Mouse (Mus musculus) kidney, embryonic 15.5 days (tissue): ENCODE results near the gene Cfap299. TPM values are rescaled to one million over a fixed set of nuclear protein-coding genes. Genes with fewer than 3 reads are reported as not detected.

Experiments used
- ATAC-seq: fragments of 200-750 bp; cut with Nextera tagmentation; replicated peaks from 2 replicates; pipeline ENCODE4 v1.8.0; 2017; ENCODE audit warnings: moderate TSS enrichment; ENCODE audit not compliant: low FRiP score
- H3K27ac ChIP-seq: fragments of 300-500 bp; sonication (generic); 2 replicates; pipeline ENCODE4 v1.5.1; 2015; ENCODE audit warnings: mild to moderate bottlenecking, inconsistent platforms
- H3K27me3 ChIP-seq: fragments of 300-500 bp; sonication (generic); 2 replicates; pipeline ENCODE4 v1.6.1; 2015; ENCODE audit warnings: inconsistent platforms
- H3K36me3 ChIP-seq: fragments of 300-500 bp; sonication (generic); 2 replicates; pipeline ENCODE4 v1.6.1; 2015; ENCODE audit warnings: inconsistent platforms
- H3K4me1 ChIP-seq: fragments of 300-500 bp; sonication (generic); 2 replicates; pipeline ENCODE4 v1.6.1; 2015; ENCODE audit warnings: inconsistent platforms
- H3K4me2 ChIP-seq: fragments of 300-500 bp; sonication (generic); 2 replicates; pipeline ENCODE4 v1.6.1; 2015; ENCODE audit warnings: moderate library complexity, mild to moderate bottlenecking, inconsistent platforms
- H3K4me3 ChIP-seq: fragments of 300-500 bp; sonication (generic); replicated peaks from 2 replicates; pipeline ENCODE4 v1.5.1; 2015; ENCODE audit warnings: mild to moderate bottlenecking, inconsistent platforms
- H3K9ac ChIP-seq: fragments of 300-500 bp; sonication (generic); 2 replicates; pipeline ENCODE4 v1.6.1; 2015; ENCODE audit warnings: mild to moderate bottlenecking, inconsistent platforms
- H3K9me3 ChIP-seq: fragments of 300-500 bp; sonication (generic); replicated peaks from 2 replicates; pipeline ENCODE4 v1.6.1; 2016; ENCODE audit warnings: inconsistent platforms
- WGBS: fragments of 180-500 bp; shearing (Covaris S2); methylation state at CpG from one replicate; pipeline ENCODE4 v1.1.7; 2015; ENCODE audit warnings: mixed read lengths; 5-methylcytosine and 5-hydroxymethylcytosine counted together
- microRNA counts: library from miRNA; unstranded; fragments of <30 nt; microRNA quantifications from one replicate; lab custom pipeline; 2016
- microRNA-seq: library from miRNA; unstranded; fragments of <30 nt; microRNA quantifications from one replicate; pipeline ENCODE4, GENCODE M21; 2016
- polyA plus RNA-seq: library from polyadenylated mRNA; unstranded; fragments of >200 nt; fragmentation: Nextera tagmentation; extraction: Ambion mirVana; gene quantifications from 2 replicates; pipeline ENCODE4 v1.2.1, GENCODE M21; 2015

Gene Cfap299
- polyA plus RNA-seq, 1 experiment from 2014 or later: 0.61 TPM

- Histone ChIP-seq H3K4me2 (no peak overlapping the region), H3K4me1 (peaks cover 6% of the 10 kb centered on the region; the same call in 1 of the 2 replicates), H3K4me3 (no peak overlapping the region), H3K9me3 (no peaks in the 10 kb centered on the region), H3K27ac (no peak overlapping the region), H3K27me3 (no peaks in the 10 kb centered on the region), H3K36me3 (no peaks in the 10 kb centered on the region), H3K9ac (no peak overlapping the region)
- 86% methylated on average over 6 of the region's 6 CpGs for WGBS
- ATAC-seq: no peak
Measured at GRCm38 (mm10) chr5:98804761-98805160, 475.7 kb downstream of the Cfap299 start.

- no peaks in the 10 kb centered on the region for H3K9me3 ChIP-seq
- no peak overlapping the region for H3K9ac ChIP-seq
- H3K27me3 ChIP-seq: no peaks in the 10 kb centered on the region
- H3K4me1 ChIP-seq: peaks cover 6% of the 10 kb centered on the region; the same call in 1 of the 2 replicates
- 92% methylated on average over 4 of the region's 4 CpGs for WGBS
- no peak overlapping the region for H3K4me3 ChIP-seq
- H3K36me3 ChIP-seq: no peaks in the 10 kb centered on the region
- H3K4me2 ChIP-seq: no peak overlapping the region
- ATAC-seq: no peak
- no peak overlapping the region for H3K27ac ChIP-seq
Measured at GRCm38 (mm10) chr5:98806492-98806891, 477.4 kb downstream of the Cfap299 start.

GRCm38 (mm10) chr5:98807022-98807421 is 477.9 kb downstream of the Cfap299 start:
- Histone ChIP-seq H3K4me3 (no peak overlapping the region), H3K9me3 (no peaks in the 10 kb centered on the region), H3K4me2 (no peak overlapping the region), H3K36me3 (no peaks in the 10 kb centered on the region), H3K9ac (no peak overlapping the region), H3K4me1 (peaks cover 6% of the 10 kb centered on the region; the same call in 1 of the 2 replicates), H3K27ac (no peak overlapping the region), H3K27me3 (no peaks in the 10 kb centered on the region)
- no peak for ATAC-seq
- 64% methylated on average over 7 of the region's 7 CpGs for WGBS

GRCm38 (mm10) chr5:98807953-98808352 is 478.8 kb downstream of the Cfap299 start:
- Histone ChIP-seq H3K27me3 (no peaks in the 10 kb centered on the region), H3K4me1 (peaks cover 6% of the 10 kb centered on the region; the same call in 1 of the 2 replicates), H3K9ac (no peak overlapping the region), H3K4me2 (no peak overlapping the region), H3K36me3 (no peaks in the 10 kb centered on the region), H3K9me3 (no peaks in the 10 kb centered on the region), H3K4me3 (no peak overlapping the region), H3K27ac (no peak overlapping the region)
- WGBS: 18% methylated on average over 9 of the region's 9 CpGs
- ATAC-seq: peak; percentile 84

- no peak for ATAC-seq
- WGBS: 96% methylated on average over 1 of the region's 1 CpGs
- Histone ChIP-seq H3K27me3 (no peaks in the 10 kb centered on the region), H3K36me3 (no peaks in the 10 kb centered on the region), H3K4me3 (no peak overlapping the region), H3K4me1 (peaks cover 6% of the 10 kb centered on the region; the same call in 1 of the 2 replicates), H3K9me3 (no peaks in the 10 kb centered on the region), H3K27ac (no peak overlapping the region), H3K9ac (no peak overlapping the region), H3K4me2 (no peak overlapping the region)
Measured at GRCm38 (mm10) chr5:98812380-98812779, 483.3 kb downstream of the Cfap299 start.

- Histone ChIP-seq H3K27ac (no peak overlapping the region), H3K4me1 (no peaks in the 10 kb centered on the region), H3K4me3 (no peak overlapping the region), H3K9me3 (no peaks in the 10 kb centered on the region), H3K27me3 (no peaks in the 10 kb centered on the region), H3K9ac (no peak overlapping the region), H3K4me2 (no peak overlapping the region), H3K36me3 (no peaks in the 10 kb centered on the region)
- no peak for ATAC-seq
- WGBS: 87% methylated on average over 1 of the region's 1 CpGs
Measured at GRCm38 (mm10) chr5:98815269-98815668, 486.2 kb downstream of the Cfap299 start.

- 80% methylated on average over 9 of the region's 9 CpGs for WGBS
- no peaks in the 10 kb centered on the region for H3K36me3 ChIP-seq
- no peak for ATAC-seq
- H3K9me3 ChIP-seq: no peaks in the 10 kb centered on the region
- H3K27ac ChIP-seq: no peak overlapping the region
- H3K4me2 ChIP-seq: no peak overlapping the region
- no peaks in the 10 kb centered on the region for H3K4me1 ChIP-seq
- no peak overlapping the region for H3K9ac ChIP-seq
- no peak overlapping the region for H3K4me3 ChIP-seq
- no peaks in the 10 kb centered on the region for H3K27me3 ChIP-seq
Measured at GRCm38 (mm10) chr5:98833760-98834159, 504.7 kb downstream of the Cfap299 start.

- H3K4me3 ChIP-seq: no peak overlapping the region
- 90% methylated on average over 6 of the region's 6 CpGs for WGBS
- H3K27ac ChIP-seq: no peak overlapping the region
- H3K4me1 ChIP-seq: no peaks in the 10 kb centered on the region
- H3K9ac ChIP-seq: no peak overlapping the region
- no peak for ATAC-seq
- H3K9me3 ChIP-seq: no peaks in the 10 kb centered on the region
- H3K27me3 ChIP-seq: no peaks in the 10 kb centered on the region
- H3K4me2 ChIP-seq: no peak overlapping the region
- no peaks in the 10 kb centered on the region for H3K36me3 ChIP-seq
Measured at GRCm38 (mm10) chr5:98834300-98834699, 505.2 kb downstream of the Cfap299 start.

GRCm38 (mm10) chr5:98842600-98843310 is 513.7 kb downstream of the Cfap299 start:
- Histone ChIP-seq H3K36me3 (no peaks in the 10 kb centered on the region), H3K4me2 (no peak overlapping the region), H3K9me3 (no peaks in the 10 kb centered on the region), H3K27ac (no peak overlapping the region), H3K4me3 (no peak overlapping the region), H3K4me1 (no peaks in the 10 kb centered on the region), H3K27me3 (no peaks in the 10 kb centered on the region), H3K9ac (no peak overlapping the region)
- 49% methylated on average over 7 of the region's 7 CpGs for WGBS
- no peak for ATAC-seq

GRCm38 (mm10) chr5:98844664-98845063 is 515.6 kb downstream of the Cfap299 start:
- H3K9me3 ChIP-seq: no peaks in the 10 kb centered on the region
- no peaks in the 10 kb centered on the region for H3K4me1 ChIP-seq
- H3K27me3 ChIP-seq: no peaks in the 10 kb centered on the region
- no peak for ATAC-seq
- H3K27ac ChIP-seq: no peak overlapping the region
- H3K4me2 ChIP-seq: no peak overlapping the region
- H3K4me3 ChIP-seq: no peak overlapping the region
- H3K36me3 ChIP-seq: no peaks in the 10 kb centered on the region
- 47% methylated on average over 1 of the region's 1 CpGs for WGBS
- no peak overlapping the region for H3K9ac ChIP-seq

MicroRNA genes within 50 kb of the gene (microRNA counts, 519-probe panel; counts per million panel counts)
- microRNA mmu-miR-703 (lab: Ali Mortazavi, UCI): 31.7 counts per million

Small RNA genes within 50 kb of the gene (microRNA-seq; reads per million reads assigned to microRNA genes)
- gene Mir703: not detected

Other genes starting within 250 kb of the Cfap299 start
- 0.08 TPM in 1 of 2 replicates, not detected in the other for gene Prdm8, start 162.1 kb upstream of the Cfap299 start, polyA plus RNA-seq
- gene Fgf5, start 75.1 kb upstream of the Cfap299 start, polyA plus RNA-seq: 0.48 and 0.49 TPM in 2 replicates
- not detected in 2 replicates for gene Gm11111, start 223.4 kb downstream of the Cfap299 start, polyA plus RNA-seq